Mouse (Mus musculus): ENCODE measurements at regions not wholly inside any gene's neighbourhood (a gene's known extent, or its start where the extent isn't known, plus 50 kb on each side); places are given as distances from the start of the nearest gene placed in this dataset.
A peak's percentile ranks its signal among the peaks of the same experiment; 100 is the strongest.
"Not testable (repeated sequence)": the region's sequence is repeated elsewhere in the genome, so short reads cannot be mapped to it uniquely, and the experiment has no call there.

GRCm38 (mm10) chr13:12726831-12727230 is 73.0 kb downstream of the Prl2c3 start:
- ATAC-seq; H3K4me1 ChIP-seq (ENCODE audit: insufficient read depth, low read length); H3K9ac ChIP-seq (replicated peaks; ENCODE audit: low read length); DNase-seq (ENCODE audit: low spot score); H3K27ac ChIP-seq; H3K9me3 ChIP-seq (ENCODE audit: low read length); H3K4me3 ChIP-seq (ENCODE audit: low read length); H3K27me3 ChIP-seq (ENCODE audit: insufficient read depth, low read length); H3K36me3 ChIP-seq (ENCODE audit: insufficient read depth, low read length); H3K4me2 ChIP-seq (ENCODE audit: low read depth, low read length): not testable (repeated sequence)
- peak; percentile 39; the same call in 1 of the 2 replicates for TF ChIP-seq CTCF (IDR thresholded peaks at IDR 0.05; ENCODE audit: low read depth)

- not testable (repeated sequence) for H3K4me1 ChIP-seq (ENCODE audit: insufficient read depth, low read length); H3K27me3 ChIP-seq (ENCODE audit: insufficient read depth, low read length); H3K4me3 ChIP-seq (ENCODE audit: low read length); H3K9ac ChIP-seq (replicated peaks; ENCODE audit: low read length); H3K9me3 ChIP-seq (ENCODE audit: low read length); DNase-seq (ENCODE audit: low spot score); ATAC-seq; H3K27ac ChIP-seq; H3K4me2 ChIP-seq (ENCODE audit: low read depth, low read length); H3K36me3 ChIP-seq (ENCODE audit: insufficient read depth, low read length)
- 89% methylated on average over 7 of the region's 7 CpGs for WGBS
Measured at GRCm38 (mm10) chr13:12717972-12718546, 81.8 kb downstream of the Prl2c3 start.

- no peaks in the 10 kb centered on the region for H3K4me1 ChIP-seq (ENCODE audit: insufficient read depth, low read length)
- no peak for DNase-seq (ENCODE audit: low spot score)
- no peaks in the 10 kb centered on the region for H3K36me3 ChIP-seq (ENCODE audit: insufficient read depth, low read length)
- no peak overlapping the region for H3K4me2 ChIP-seq (ENCODE audit: low read depth, low read length)
- TF ChIP-seq CTCF (IDR thresholded peaks at IDR 0.05; ENCODE audit: low read depth): no peak
- no peak overlapping the region for H3K27ac ChIP-seq
- H3K27me3 ChIP-seq (ENCODE audit: insufficient read depth, low read length): no peaks in the 10 kb centered on the region
- WGBS: 64% methylated on average over 7 of the region's 7 CpGs
- H3K9ac ChIP-seq (replicated peaks; ENCODE audit: low read length): no peak overlapping the region
- no peak overlapping the region for H3K4me3 ChIP-seq (ENCODE audit: low read length)
- 0 out of 2 replicates have a peak, but pooled peaks have one; percentile 15 for ATAC-seq
- no peaks in the 10 kb centered on the region for H3K9me3 ChIP-seq (ENCODE audit: low read length)
Measured at GRCm38 (mm10) chr13:12711471-12712273, 88.2 kb downstream of the Prl2c3 start.

- H3K36me3 ChIP-seq (ENCODE audit: insufficient read depth, low read length); H3K27me3 ChIP-seq (ENCODE audit: insufficient read depth, low read length); DNase-seq (ENCODE audit: low spot score); H3K9me3 ChIP-seq (ENCODE audit: low read length); H3K4me3 ChIP-seq (ENCODE audit: low read length); H3K9ac ChIP-seq (replicated peaks; ENCODE audit: low read length); H3K4me2 ChIP-seq (ENCODE audit: low read depth, low read length); H3K27ac ChIP-seq; H3K4me1 ChIP-seq (ENCODE audit: insufficient read depth, low read length): not testable (repeated sequence)
- WGBS: 2% methylated on average over 13 of the region's 27 CpGs
- peak; percentile 24 for ATAC-seq
Measured at GRCm38 (mm10) chr13:12702804-12703612, 96.9 kb downstream of the Prl2c3 start.

- not testable (repeated sequence) for DNase-seq (ENCODE audit: low spot score); H3K27ac ChIP-seq; H3K4me1 ChIP-seq (ENCODE audit: insufficient read depth, low read length); H3K9ac ChIP-seq (replicated peaks; ENCODE audit: low read length); H3K9me3 ChIP-seq (ENCODE audit: low read length); H3K36me3 ChIP-seq (ENCODE audit: insufficient read depth, low read length); H3K27me3 ChIP-seq (ENCODE audit: insufficient read depth, low read length)
- peak; percentile 61 for ATAC-seq
- 0 out of 2 replicates have a peak overlapping the region, but pooled peaks have one; percentile 11 for H3K4me3 ChIP-seq (ENCODE audit: low read length)
- WGBS: under 1% methylated on average over 19 of the region's 46 CpGs
- H3K4me2 ChIP-seq (ENCODE audit: low read depth, low read length): peak overlapping the region; percentile 27; the same call in 1 of the 2 replicates
Measured at GRCm38 (mm10) chr13:12702111-12702803, 97.6 kb downstream of the Prl2c3 start.

GRCm38 (mm10) chr13:12693593-12694118 is 106.2 kb downstream of the Prl2c3 start:
- not testable (repeated sequence) for DNase-seq (ENCODE audit: low spot score); H3K4me1 ChIP-seq (ENCODE audit: insufficient read depth, low read length); H3K9ac ChIP-seq (replicated peaks; ENCODE audit: low read length); H3K4me3 ChIP-seq (ENCODE audit: low read length); H3K4me2 ChIP-seq (ENCODE audit: low read depth, low read length); H3K9me3 ChIP-seq (ENCODE audit: low read length); H3K27me3 ChIP-seq (ENCODE audit: insufficient read depth, low read length); ATAC-seq; H3K27ac ChIP-seq; H3K36me3 ChIP-seq (ENCODE audit: insufficient read depth, low read length)
- 53% methylated on average over 5 of the region's 7 CpGs for WGBS

GRCm38 (mm10) chr13:12688778-12689177 is 111.1 kb downstream of the Prl2c3 start:
- not testable (repeated sequence) for H3K36me3 ChIP-seq (ENCODE audit: insufficient read depth, low read length); H3K27ac ChIP-seq; H3K4me1 ChIP-seq (ENCODE audit: insufficient read depth, low read length); H3K4me2 ChIP-seq (ENCODE audit: low read depth, low read length); H3K9me3 ChIP-seq (ENCODE audit: low read length); H3K9ac ChIP-seq (replicated peaks; ENCODE audit: low read length); DNase-seq (ENCODE audit: low spot score); H3K4me3 ChIP-seq (ENCODE audit: low read length); ATAC-seq; H3K27me3 ChIP-seq (ENCODE audit: insufficient read depth, low read length)
- WGBS: no CpG with 5 or more reads among the region's 1 CpGs

GRCm38 (mm10) chr13:12688149-12688548 is 111.7 kb downstream of the Prl2c3 start:
- ATAC-seq; H3K4me3 ChIP-seq (ENCODE audit: low read length): not testable (repeated sequence)
- WGBS: 83% methylated on average over 1 of the region's 5 CpGs

GRCm38 (mm10) chr13:12680954-12681571 is 115.4 kb downstream of the Ero1lb start:
- H3K4me1 ChIP-seq (ENCODE audit: insufficient read depth, low read length); H3K4me3 ChIP-seq (ENCODE audit: low read length); H3K9me3 ChIP-seq (ENCODE audit: low read length); H3K9ac ChIP-seq (replicated peaks; ENCODE audit: low read length); DNase-seq (ENCODE audit: low spot score); H3K27me3 ChIP-seq (ENCODE audit: insufficient read depth, low read length); H3K36me3 ChIP-seq (ENCODE audit: insufficient read depth, low read length); H3K27ac ChIP-seq; H3K4me2 ChIP-seq (ENCODE audit: low read depth, low read length): not testable (repeated sequence)
- ATAC-seq: peak; percentile 73
- 89% methylated on average over 4 of the region's 6 CpGs for WGBS

More at GRCm38 (mm10) chr13:12688149-12688548, 111.7 kb downstream of the Prl2c3 start:
- not testable (repeated sequence) for H3K9ac ChIP-seq (replicated peaks; ENCODE audit: low read length); H3K4me2 ChIP-seq (ENCODE audit: low read depth, low read length); H3K27me3 ChIP-seq (ENCODE audit: insufficient read depth, low read length); H3K9me3 ChIP-seq (ENCODE audit: low read length); DNase-seq (ENCODE audit: low spot score); H3K27ac ChIP-seq; H3K4me1 ChIP-seq (ENCODE audit: insufficient read depth, low read length); H3K36me3 ChIP-seq (ENCODE audit: insufficient read depth, low read length)

All from hindbrain, postnatal 0 days (tissue).